Mouse (Mus musculus) hindbrain, embryonic 14.5 days (tissue): ENCODE results near the gene Ncoa3. TPM values are rescaled to one million over a fixed set of nuclear protein-coding genes. Genes with fewer than 3 reads are reported as not detected.

Experiments
- ATAC-seq: fragments of 200-750 bp; cut with Nextera tagmentation; 2 replicates; pipeline ENCODE4 v1.8.0; 2017; ENCODE audit warnings: moderate number of reproducible peaks, mild to moderate bottlenecking, moderate TSS enrichment, moderate library complexity; ENCODE audit not compliant: low FRiP score
- DNase-seq: peaks from one replicate; pipeline ENCODE4 v3.0.0-alpha.2; 2015; ENCODE audit warnings: low spot score
- H3K27ac ChIP-seq: fragments of 300-500 bp; sonication (generic); 2 replicates; pipeline ENCODE4 v1.5.1; 2014; ENCODE audit warnings: mild to moderate bottlenecking, moderate library complexity
- H3K27me3 ChIP-seq: fragments of 300-500 bp; sonication (generic); 2 replicates; pipeline ENCODE4 v1.6.1; 2014; ENCODE audit warnings: mild to moderate bottlenecking, low read length, mixed read lengths; ENCODE audit not compliant: control insufficient read depth, insufficient read depth
- H3K36me3 ChIP-seq: fragments of 300-500 bp; sonication (generic); replicated peaks from 2 replicates; pipeline ENCODE4 v1.6.1; 2014; ENCODE audit not compliant: control insufficient read depth, insufficient read depth
- H3K4me1 ChIP-seq: fragments of 300-500 bp; sonication (generic); replicated peaks from 2 replicates; pipeline ENCODE4 v1.6.1; 2014; ENCODE audit warnings: antibody characterized with exemption, low read length, mixed read lengths; ENCODE audit not compliant: control insufficient read depth, insufficient read depth
- H3K4me2 ChIP-seq: fragments of 300-500 bp; sonication (generic); replicated peaks from 2 replicates; pipeline ENCODE4 v1.6.1; 2014; ENCODE audit warnings: mild to moderate bottlenecking, moderate library complexity
- H3K4me3 ChIP-seq: fragments of 300-500 bp; sonication (generic); replicated peaks from 2 replicates; pipeline ENCODE4 v1.5.1; 2014; ENCODE audit warnings: mild to moderate bottlenecking, low read length
- H3K9ac ChIP-seq: fragments of 300-500 bp; sonication (generic); 2 replicates; pipeline ENCODE4 v1.6.1; 2014
- H3K9me3 ChIP-seq: fragments of 300-500 bp; sonication (generic); 2 replicates; pipeline ENCODE4 v1.6.1; 2016; ENCODE audit warnings: low read length; ENCODE audit not compliant: control insufficient read depth
- WGBS: fragments of 180-500 bp; shearing (Covaris S2); extraction: QIAGEN DNeasy Blood & Tissue Kit; methylation state at CpG from one replicate; pipeline ENCODE4 v1.1.7; 2014; 5-methylcytosine and 5-hydroxymethylcytosine counted together
- polyA plus RNA-seq: library from polyadenylated mRNA; unstranded; fragments of >200 nt; fragmentation: Nextera tagmentation; extraction: Ambion mirVana; gene quantifications from 2 replicates; pipeline ENCODE4 v1.2.1, GENCODE M21; 2014

The Ncoa3 gene
- polyA plus RNA-seq, 1 experiment from 2014 or later: 15.5 TPM

- 95% methylated on average over 8 of the region's 8 CpGs for WGBS
- Histone ChIP-seq H3K4me2 (no peak overlapping the region), H3K9me3 (no peaks in the 10 kb centered on the region), H3K4me1 (peaks cover 32% of the 10 kb centered on the region), H3K9ac (no peak overlapping the region), H3K27ac (no peak overlapping the region), H3K4me3 (no peak overlapping the region), H3K27me3 (no peaks in the 10 kb centered on the region), H3K36me3 (no peaks in the 10 kb centered on the region)
- no peak for ATAC-seq
- no peak for DNase-seq
These were observed 5.0 kb downstream of the Ncoa3 start for GRCm38 (mm10) chr2:165997256-165997967.

GRCm38 (mm10) chr2:165998969-165999368 lies 6.5 kb downstream of the Ncoa3 start:
- Histone ChIP-seq H3K9ac (no peak overlapping the region), H3K4me1 (peaks cover 24% of the 10 kb centered on the region), H3K4me3 (no peak overlapping the region), H3K27ac (no peak overlapping the region), H3K4me2 (no peak overlapping the region), H3K9me3 (no peaks in the 10 kb centered on the region), H3K27me3 (no peaks in the 10 kb centered on the region), H3K36me3 (no peaks in the 10 kb centered on the region)
- DNase-seq (no peak), ATAC-seq (no peak)
- WGBS: 27% methylated on average over 4 of the region's 4 CpGs

GRCm38 (mm10) chr2:165999790-166000189 lies 7.4 kb downstream of the Ncoa3 start:
- Histone ChIP-seq H3K4me3 (no peak overlapping the region), H3K36me3 (no peaks in the 10 kb centered on the region), H3K27me3 (no peaks in the 10 kb centered on the region), H3K9me3 (no peaks in the 10 kb centered on the region), H3K4me1 (peaks cover 24% of the 10 kb centered on the region), H3K4me2 (0 out of 2 replicates have a peak overlapping the region, but pooled peaks have one; percentile 9), H3K9ac (0 out of 2 replicates have a peak overlapping the region, but pooled peaks have one; percentile 34), H3K27ac (no peak overlapping the region)
- no peak for ATAC-seq
- DNase-seq: no peak
- 4% methylated on average over 5 of the region's 5 CpGs for WGBS

- Histone ChIP-seq H3K36me3 (no peaks in the 10 kb centered on the region), H3K9ac (no peak overlapping the region), H3K27me3 (no peaks in the 10 kb centered on the region), H3K4me2 (peak overlapping the region; percentile 7; the same call in 1 of the 2 replicates), H3K4me3 (no peak overlapping the region), H3K27ac (0 out of 2 replicates have a peak overlapping the region, but pooled peaks have one; percentile 39), H3K9me3 (no peaks in the 10 kb centered on the region), H3K4me1 (peaks cover 24% of the 10 kb centered on the region)
- no peak for ATAC-seq
- no peak for DNase-seq
- 8% methylated on average over 5 of the region's 5 CpGs for WGBS
These were observed 7.8 kb downstream of the Ncoa3 start for GRCm38 (mm10) chr2:166000242-166000641.

- H3K9ac ChIP-seq: 0 out of 2 replicates have a peak overlapping the region, but pooled peaks have one; percentile 13
- no peak for ATAC-seq
- H3K4me1 ChIP-seq: peaks cover 24% of the 10 kb centered on the region
- H3K36me3 ChIP-seq: no peaks in the 10 kb centered on the region
- no peaks in the 10 kb centered on the region for H3K9me3 ChIP-seq
- no peak for DNase-seq
- H3K4me2 ChIP-seq: peak overlapping the region; percentile 7; the same call in 1 of the 2 replicates
- peak overlapping the region; percentile 39; the same call in 1 of the 2 replicates for H3K27ac ChIP-seq
- WGBS: 3% methylated on average over 5 of the region's 5 CpGs
- no peak overlapping the region for H3K4me3 ChIP-seq
- H3K27me3 ChIP-seq: no peaks in the 10 kb centered on the region
These were observed 8.3 kb downstream of the Ncoa3 start for GRCm38 (mm10) chr2:166000769-166001168.

GRCm38 (mm10) chr2:166001362-166001761 lies 8.9 kb downstream of the Ncoa3 start:
- H3K4me2 ChIP-seq: no peak overlapping the region
- no peaks in the 10 kb centered on the region for H3K36me3 ChIP-seq
- DNase-seq (no peak), ATAC-seq (no peak)
- H3K27ac ChIP-seq: no peak overlapping the region
- H3K9me3 ChIP-seq: no peaks in the 10 kb centered on the region
- WGBS: 26% methylated on average over 2 of the region's 2 CpGs
- H3K4me1 ChIP-seq: peaks cover 21% of the 10 kb centered on the region
- H3K9ac ChIP-seq: no peak overlapping the region
- H3K4me3 ChIP-seq: no peak overlapping the region
- H3K27me3 ChIP-seq: no peaks in the 10 kb centered on the region

GRCm38 (mm10) chr2:166001768-166002167 lies 9.3 kb downstream of the Ncoa3 start:
- Histone ChIP-seq H3K27ac (no peak overlapping the region), H3K27me3 (no peaks in the 10 kb centered on the region), H3K4me3 (no peak overlapping the region), H3K36me3 (no peaks in the 10 kb centered on the region), H3K4me1 (peaks cover 17% of the 10 kb centered on the region), H3K4me2 (no peak overlapping the region), H3K9ac (no peak overlapping the region), H3K9me3 (no peaks in the 10 kb centered on the region)
- no peak for ATAC-seq
- no peak for DNase-seq
- WGBS: 63% methylated on average over 2 of the region's 2 CpGs

GRCm38 (mm10) chr2:166002429-166002828 lies 10.0 kb downstream of the Ncoa3 start:
- no peak overlapping the region for H3K4me2 ChIP-seq
- H3K27me3 ChIP-seq: no peaks in the 10 kb centered on the region
- H3K27ac ChIP-seq: no peak overlapping the region
- H3K36me3 ChIP-seq: no peaks in the 10 kb centered on the region
- no peak for DNase-seq
- no peak overlapping the region for H3K4me3 ChIP-seq
- H3K9me3 ChIP-seq: no peaks in the 10 kb centered on the region
- WGBS: 47% methylated on average over 4 of the region's 4 CpGs
- peaks cover 17% of the 10 kb centered on the region for H3K4me1 ChIP-seq
- H3K9ac ChIP-seq: no peak overlapping the region
- ATAC-seq: no peak

GRCm38 (mm10) chr2:166003004-166003403 lies 10.6 kb downstream of the Ncoa3 start:
- H3K27ac ChIP-seq: no peak overlapping the region
- WGBS: 82% methylated on average over 1 of the region's 1 CpGs

More at GRCm38 (mm10) chr2:166003004-166003403, 10.6 kb downstream of the Ncoa3 start:
- H3K4me2 ChIP-seq: no peak overlapping the region
- H3K4me1 ChIP-seq: peaks cover 17% of the 10 kb centered on the region
- H3K4me3 ChIP-seq: no peak overlapping the region
- H3K27me3 ChIP-seq: no peaks in the 10 kb centered on the region
- H3K36me3 ChIP-seq: no peaks in the 10 kb centered on the region
- H3K9me3 ChIP-seq: no peaks in the 10 kb centered on the region
- H3K9ac ChIP-seq: no peak overlapping the region
- ATAC-seq (no peak), DNase-seq (no peak)
